Mouse (Mus musculus): ENCODE results near the gene Suds3.

- no peak for TF ChIP-seq CTCF (conservative IDR thresholded peaks at IDR 0.05; ENCODE audit: low read length)
- TF ChIP-seq NANOG (IDR thresholded peaks at IDR 0.05; ENCODE audit: borderline replicate concordance, low read length), result no peak
Measured at GRCm38 (mm10) chr5:117127051-117127450, 11.1 kb upstream of the Suds3 start.

Measured in E14TG2a.4 (cell line).